Mouse (Mus musculus) heart, embryonic 16.5 days (tissue): Measurements from ENCODE around the gene Med14. TPM values are rescaled to one million over a fixed set of nuclear protein-coding genes. Genes with fewer than 3 reads are reported as not detected.

Experiments used
- ATAC-seq: fragments of 200-750 bp; cut with Nextera tagmentation; replicated peaks from 2 replicates; pipeline ENCODE4 v1.8.0; 2017; ENCODE audit warnings: moderate number of reproducible peaks; ENCODE audit not compliant: insufficient read depth, low FRiP score; ENCODE audit errors: extremely low read depth
- H3K27ac ChIP-seq: fragments of 300-500 bp; sonication (generic); 2 replicates; pipeline ENCODE4 v1.5.1; 2014; ENCODE audit warnings: mild to moderate bottlenecking, low read length, control low read depth, moderate library complexity
- H3K27me3 ChIP-seq: fragments of 300-500 bp; sonication (generic); 2 replicates; pipeline ENCODE4 v1.6.1; 2014; ENCODE audit warnings: low read length, mixed read lengths; ENCODE audit not compliant: control insufficient read depth, insufficient read depth
- H3K36me3 ChIP-seq: fragments of 300-500 bp; sonication (generic); 2 replicates; pipeline ENCODE4 v1.6.1; 2014; ENCODE audit not compliant: control insufficient read depth, insufficient read depth
- H3K4me1 ChIP-seq: fragments of 300-500 bp; sonication (generic); 2 replicates; pipeline ENCODE4 v1.6.1; 2014; ENCODE audit warnings: low read length, mixed read lengths; ENCODE audit not compliant: control insufficient read depth, insufficient read depth
- H3K4me2 ChIP-seq: fragments of 300-500 bp; sonication (generic); 2 replicates; pipeline ENCODE4 v1.6.1; 2014; ENCODE audit warnings: low read depth, mild to moderate bottlenecking, control low read depth, low read length
- H3K4me3 ChIP-seq: fragments of 300-500 bp; sonication (generic); 2 replicates; pipeline ENCODE4 v1.5.1; 2014; ENCODE audit warnings: mild to moderate bottlenecking, control low read depth, low read length
- H3K9ac ChIP-seq: fragments of 300-500 bp; sonication (generic); 2 replicates; pipeline ENCODE4 v1.6.1; 2014; ENCODE audit warnings: low read length, control low read depth
- H3K9me3 ChIP-seq: fragments of 300-500 bp; sonication (generic); replicated peaks from 2 replicates; pipeline ENCODE4 v1.6.1; 2016; ENCODE audit warnings: low read length; ENCODE audit not compliant: control insufficient read depth
- WGBS: fragments of 180-500 bp; shearing (Covaris S2); extraction: QIAGEN DNeasy Blood & Tissue Kit; methylation state at CpG from one replicate; pipeline ENCODE4 v1.1.7; 2014; 5-methylcytosine and 5-hydroxymethylcytosine counted together
- polyA plus RNA-seq: library from polyadenylated mRNA; unstranded; fragments of >200 nt; fragmentation: Nextera tagmentation; extraction: Ambion mirVana; gene quantifications from 2 replicates; pipeline ENCODE4 v1.2.1, GENCODE M21; 2015

The Med14 gene
- polyA plus RNA-seq, 1 experiment from 2014 or later, result 14.1 TPM

- Histone ChIP-seq H3K36me3 (peaks cover 13% of the 10 kb centered on the region), H3K4me1 (no peaks in the 10 kb centered on the region), H3K4me2 (no peak overlapping the region), H3K27ac (no peak overlapping the region), H3K27me3 (no peaks in the 10 kb centered on the region), H3K9ac (no peak overlapping the region), H3K4me3 (no peak overlapping the region), H3K9me3 (no peaks in the 10 kb centered on the region)
- no peak for ATAC-seq
- 92% methylated on average over 7 of the region's 7 CpGs for WGBS
Measured at GRCm38 (mm10) chrX:12713796-12714195, 48.1 kb downstream of the Med14 start.

GRCm38 (mm10) chrX:12686910-12687309 is 75.0 kb downstream of the Med14 start:
- 57% methylated on average over 8 of the region's 8 CpGs for WGBS
- Histone ChIP-seq H3K4me3 (no peak overlapping the region), H3K4me1 (no peaks in the 10 kb centered on the region), H3K9ac (no peak overlapping the region), H3K4me2 (no peak overlapping the region), H3K9me3 (no peaks in the 10 kb centered on the region), H3K27ac (no peak overlapping the region), H3K36me3 (peaks cover 12% of the 10 kb centered on the region), H3K27me3 (no peaks in the 10 kb centered on the region)
- ATAC-seq, result no peak

- Histone ChIP-seq H3K27ac (no peak overlapping the region), H3K9me3 (no peaks in the 10 kb centered on the region), H3K4me1 (no peaks in the 10 kb centered on the region), H3K27me3 (no peaks in the 10 kb centered on the region), H3K4me3 (no peak overlapping the region), H3K4me2 (no peak overlapping the region), H3K36me3 (peaks cover 12% of the 10 kb centered on the region), H3K9ac (no peak overlapping the region)
- ATAC-seq, result no peak
Measured at GRCm38 (mm10) chrX:12686071-12686470, 75.8 kb downstream of the Med14 start.

GRCm38 (mm10) chrX:12677396-12677795 is 84.5 kb downstream of the Med14 start:
- no peak overlapping the region for H3K9ac ChIP-seq
- 21% methylated on average over 6 of the region's 6 CpGs for WGBS
- H3K27me3 ChIP-seq, result peaks cover 2% of the 10 kb centered on the region; the same call in 1 of the 2 replicates
- ATAC-seq, result no peak
- 0 out of 2 replicates have a peak, but pooled peaks cover 3% of the 10 kb centered on the region for H3K4me1 ChIP-seq
- H3K4me2 ChIP-seq, result no peak overlapping the region
- H3K27ac ChIP-seq, result no peak overlapping the region
- H3K9me3 ChIP-seq, result no peaks in the 10 kb centered on the region
- no peak overlapping the region for H3K4me3 ChIP-seq
- no peaks in the 10 kb centered on the region for H3K36me3 ChIP-seq

- H3K36me3 ChIP-seq, result peaks cover 8% of the 10 kb centered on the region; the same call in 1 of the 2 replicates
- H3K4me2 ChIP-seq, result peak within 1 kb of the TSS; percentile 70
- 5% methylated on average over 42 of the region's 42 CpGs for WGBS
- ATAC-seq, result peak; percentile 99
- H3K9me3 ChIP-seq, result no peaks in the 10 kb centered on the region
- H3K4me3 ChIP-seq, result peak within 1 kb of the TSS; percentile 73
- peak within 1 kb of the TSS; percentile 79 for H3K9ac ChIP-seq
- peaks cover 2% of the 10 kb centered on the region; the same call in 1 of the 2 replicates for H3K27me3 ChIP-seq
- H3K27ac ChIP-seq, result peak within 1 kb of the TSS; percentile 94
- 0 out of 2 replicates have a peak, but pooled peaks cover 3% of the 10 kb centered on the region for H3K4me1 ChIP-seq
Measured at GRCm38 (mm10) chrX:12673054-12673775, 88.7 kb downstream of the Med14 start, which contains the start of gene 1810030O07Rik. TSS of gene 1810030O07Rik (minus strand) at chrX:12673668.

- H3K9ac ChIP-seq, result no peak overlapping the region
- 0 out of 2 replicates have a peak, but pooled peaks cover 2% of the 10 kb centered on the region for H3K9me3 ChIP-seq
- peaks cover 25% of the 10 kb centered on the region for H3K36me3 ChIP-seq
- 81% methylated on average over 2 of the region's 2 CpGs for WGBS
- no peak overlapping the region for H3K4me3 ChIP-seq
- H3K27me3 ChIP-seq, result no peaks in the 10 kb centered on the region; the same call in 1 of the 2 replicates
- ATAC-seq, result no peak
- no peaks in the 10 kb centered on the region for H3K4me1 ChIP-seq
- H3K4me2 ChIP-seq, result no peak overlapping the region
- H3K27ac ChIP-seq, result no peak overlapping the region
Measured at GRCm38 (mm10) chrX:12653879-12654278, 108.0 kb downstream of the Med14 start.

GRCm38 (mm10) chrX:12651906-12652305 is 110.0 kb downstream of the Med14 start:
- 0 out of 2 replicates have a peak, but pooled peaks cover 2% of the 10 kb centered on the region for H3K9me3 ChIP-seq
- 86% methylated on average over 16 of the region's 16 CpGs for WGBS
- no peak overlapping the region for H3K4me2 ChIP-seq
- H3K36me3 ChIP-seq, result peaks cover 14% of the 10 kb centered on the region
- H3K4me1 ChIP-seq, result no peaks in the 10 kb centered on the region
- H3K9ac ChIP-seq, result no peak overlapping the region
- ATAC-seq, result no peak
- no peaks in the 10 kb centered on the region for H3K27me3 ChIP-seq
- H3K27ac ChIP-seq, result no peak overlapping the region
- no peak overlapping the region for H3K4me3 ChIP-seq

- H3K4me1 ChIP-seq, result no peaks in the 10 kb centered on the region
- no peak for ATAC-seq
- H3K36me3 ChIP-seq, result no peaks in the 10 kb centered on the region
- H3K9ac ChIP-seq, result no peak overlapping the region
- 50% methylated on average over 12 of the region's 12 CpGs for WGBS
- no peak overlapping the region for H3K4me2 ChIP-seq
- 0 out of 2 replicates have a peak, but pooled peaks cover 2% of the 10 kb centered on the region for H3K9me3 ChIP-seq
- H3K27me3 ChIP-seq, result no peaks in the 10 kb centered on the region
- H3K4me3 ChIP-seq, result no peak overlapping the region
- H3K27ac ChIP-seq, result no peak overlapping the region
Measured at GRCm38 (mm10) chrX:12645531-12646304, 116.2 kb downstream of the Med14 start.

- Histone ChIP-seq H3K4me1 (no peaks in the 10 kb centered on the region), H3K27me3 (no peaks in the 10 kb centered on the region), H3K4me2 (no peak overlapping the region), H3K36me3 (no peaks in the 10 kb centered on the region), H3K4me3 (no peak overlapping the region), H3K9me3 (0 out of 2 replicates have a peak, but pooled peaks cover 2% of the 10 kb centered on the region), H3K27ac (no peak overlapping the region), H3K9ac (no peak overlapping the region)
- ATAC-seq, result no peak
- 54% methylated on average over 2 of the region's 2 CpGs for WGBS
Measured at GRCm38 (mm10) chrX:12644976-12645375, 116.9 kb downstream of the Med14 start.
